Mouse (Mus musculus) adrenal gland, adult 8-10 months (tissue): ENCODE measurements at regions not wholly inside any gene's neighbourhood (a gene's known extent, or its start where the extent isn't known, plus 50 kb on each side); places are given as distances from the start of the nearest gene placed in this dataset.

Experiments used
- DNase-seq: peaks from one replicate; pipeline ENCODE4 v3.0.0; 2022

- DNase-seq, result no peak
These were observed 173.4 kb upstream of the Ccdc122 start for GRCm38 (mm10) chr14:76863035-76863706.

GRCm38 (mm10) chr14:76858396-76858795 lies 178.2 kb upstream of the Ccdc122 start:
- DNase-seq, result no peak

- DNase-seq, result no peak
These were observed 179.3 kb upstream of the Ccdc122 start for GRCm38 (mm10) chr14:76857196-76857773.

GRCm38 (mm10) chr14:76856591-76856990 lies 180.0 kb upstream of the Ccdc122 start:
- DNase-seq, result no peak

- DNase-seq, result no peak
These were observed 181.6 kb upstream of the Ccdc122 start for GRCm38 (mm10) chr14:76854965-76855364.

GRCm38 (mm10) chr14:76851473-76852214 lies 184.9 kb upstream of the Ccdc122 start:
- no peak for DNase-seq

GRCm38 (mm10) chr14:76850641-76851040 lies 185.9 kb upstream of the Ccdc122 start:
- DNase-seq, result no peak

GRCm38 (mm10) chr14:76850051-76850450 lies 186.5 kb upstream of the Ccdc122 start:
- no peak for DNase-seq

- no peak for DNase-seq
These were observed 186.9 kb upstream of the Ccdc122 start for GRCm38 (mm10) chr14:76849636-76850035.

GRCm38 (mm10) chr14:76849071-76849470 lies 187.5 kb upstream of the Ccdc122 start:
- no peak for DNase-seq

GRCm38 (mm10) chr14:76845706-76846105 lies 190.9 kb upstream of the Ccdc122 start:
- no peak for DNase-seq

- no peak for DNase-seq
These were observed 191.9 kb upstream of the Ccdc122 start for GRCm38 (mm10) chr14:76844717-76845116.

GRCm38 (mm10) chr14:76837583-76838220 lies 198.9 kb upstream of the Ccdc122 start:
- DNase-seq, result no peak

- DNase-seq, result no peak
These were observed 199.6 kb upstream of the Ccdc122 start for GRCm38 (mm10) chr14:76836926-76837516.

- no peak for DNase-seq
These were observed 200.3 kb upstream of the Ccdc122 start for GRCm38 (mm10) chr14:76836271-76836670.

- no peak for DNase-seq
These were observed 202.5 kb upstream of the Ccdc122 start for GRCm38 (mm10) chr14:76834084-76834483.

- DNase-seq, result no peak
These were observed 207.4 kb upstream of the Ccdc122 start for GRCm38 (mm10) chr14:76829161-76829510.

- DNase-seq, result no peak
These were observed 208.0 kb upstream of the Ccdc122 start for GRCm38 (mm10) chr14:76828453-76829160.

GRCm38 (mm10) chr14:76824066-76824465 lies 212.5 kb upstream of the Ccdc122 start:
- DNase-seq, result no peak

GRCm38 (mm10) chr14:76822766-76823325 lies 213.7 kb upstream of the Ccdc122 start:
- no peak for DNase-seq

GRCm38 (mm10) chr14:76821892-76822291 lies 214.7 kb upstream of the Ccdc122 start:
- DNase-seq, result no peak

- DNase-seq, result no peak
These were observed 215.1 kb upstream of the Ccdc122 start for GRCm38 (mm10) chr14:76821484-76821883.
